Mouse (Mus musculus) forebrain, embryonic 15.5 days (tissue): ENCODE measurements around the gene Smtnl2. TPM values are rescaled to one million over a fixed set of nuclear protein-coding genes. Genes with fewer than 3 reads are reported as not detected.
"Not testable (repeated sequence)": the region's sequence is repeated elsewhere in the genome, so short reads cannot be mapped to it uniquely, and the experiment has no call there.

Source experiments
- ATAC-seq: fragments of 200-750 bp; cut with Nextera tagmentation; replicated peaks from 2 replicates; pipeline ENCODE4 v1.8.0; 2017; ENCODE audit warnings: mild to moderate bottlenecking, moderate TSS enrichment, moderate library complexity
- H3K27ac ChIP-seq: fragments of 300-500 bp; sonication (generic); replicated peaks from 2 replicates; pipeline ENCODE4 v1.5.1; 2015; ENCODE audit warnings: mild to moderate bottlenecking, inconsistent platforms
- H3K27me3 ChIP-seq: fragments of 300-500 bp; sonication (generic); 2 replicates; pipeline ENCODE4 v1.6.1; 2015; ENCODE audit warnings: inconsistent platforms
- H3K36me3 ChIP-seq: fragments of 300-500 bp; sonication (generic); 2 replicates; pipeline ENCODE4 v1.6.1; 2015; ENCODE audit warnings: mild to moderate bottlenecking, inconsistent platforms
- H3K4me1 ChIP-seq: fragments of 300-500 bp; sonication (generic); 2 replicates; pipeline ENCODE4 v1.6.1; 2015; ENCODE audit warnings: inconsistent platforms
- H3K4me2 ChIP-seq: fragments of 300-500 bp; sonication (generic); replicated peaks from 2 replicates; pipeline ENCODE4 v1.6.1; 2015; ENCODE audit warnings: mild to moderate bottlenecking, inconsistent platforms
- H3K4me3 ChIP-seq: fragments of 300-500 bp; sonication (generic); 2 replicates; pipeline ENCODE4 v1.5.1; 2015; ENCODE audit warnings: mild to moderate bottlenecking, inconsistent platforms
- H3K9ac ChIP-seq: fragments of 300-500 bp; sonication (generic); replicated peaks from 2 replicates; pipeline ENCODE4 v1.6.1; 2015; ENCODE audit warnings: mild to moderate bottlenecking, inconsistent platforms
- H3K9me3 ChIP-seq: fragments of 300-500 bp; sonication (generic); 2 replicates; pipeline ENCODE4 v1.6.1; 2016; ENCODE audit warnings: inconsistent platforms
- WGBS: fragments of 180-500 bp; shearing (Covaris S2); methylation state at CpG from one replicate; pipeline ENCODE4 v1.1.7; 2015; ENCODE audit warnings: mixed read lengths; 5-methylcytosine and 5-hydroxymethylcytosine counted together
- microRNA-seq: library from miRNA; unstranded; fragments of <30 nt; microRNA quantifications from one replicate; pipeline ENCODE4, GENCODE M21; 2016
- polyA plus RNA-seq: library from polyadenylated mRNA; unstranded; fragments of >200 nt; fragmentation: Nextera tagmentation; extraction: Ambion mirVana; gene quantifications from 2 replicates; pipeline ENCODE4 v1.2.1, GENCODE M21; 2015

The Smtnl2 gene
- polyA plus RNA-seq, 1 experiment from 2014 or later, result 5.4 TPM

GRCm38 (mm10) chr11:72344486-72344885, 67.0 kb downstream of the Smtnl2 start:
- Histone ChIP-seq H3K36me3 (no peaks in the 10 kb centered on the region), H3K4me1 (peaks cover 7% of the 10 kb centered on the region), H3K27me3 (no peaks in the 10 kb centered on the region), H3K4me2 (no peak overlapping the region), H3K9ac (no peak overlapping the region), H3K9me3 (no peaks in the 10 kb centered on the region), H3K4me3 (no peak overlapping the region), H3K27ac (no peak overlapping the region)
- 89% methylated on average over 11 of the region's 11 CpGs for WGBS
- ATAC-seq, result no peak

GRCm38 (mm10) chr11:72343904-72344303, 67.6 kb downstream of the Smtnl2 start:
- Histone ChIP-seq H3K27me3 (no peaks in the 10 kb centered on the region), H3K4me1 (peaks cover 2% of the 10 kb centered on the region; the same call in 1 of the 2 replicates), H3K27ac (no peak overlapping the region), H3K36me3 (no peaks in the 10 kb centered on the region), H3K9me3 (no peaks in the 10 kb centered on the region), H3K4me3 (no peak overlapping the region), H3K9ac (no peak overlapping the region), H3K4me2 (no peak overlapping the region)
- ATAC-seq, result no peak
- WGBS, result 29% methylated on average over 8 of the region's 8 CpGs

- not testable (repeated sequence) for H3K9me3 ChIP-seq, H3K27me3 ChIP-seq, H3K4me3 ChIP-seq, H3K27ac ChIP-seq, ATAC-seq, H3K36me3 ChIP-seq, H3K4me1 ChIP-seq, H3K4me2 ChIP-seq, H3K9ac ChIP-seq
- 90% methylated on average over 5 of the region's 5 CpGs for WGBS
Measured at GRCm38 (mm10) chr11:72343238-72343625, 68.3 kb downstream of the Smtnl2 start.

GRCm38 (mm10) chr11:72342549-72343237, 68.8 kb downstream of the Smtnl2 start:
- H3K27me3 ChIP-seq, result no peaks in the 10 kb centered on the region
- no peak overlapping the region for H3K27ac ChIP-seq
- H3K4me3 ChIP-seq, result no peak overlapping the region
- H3K9ac ChIP-seq, result no peak overlapping the region
- H3K4me1 ChIP-seq, result peaks cover 8% of the 10 kb centered on the region
- 14% methylated on average over 7 of the region's 7 CpGs for WGBS
- H3K36me3 ChIP-seq, result no peaks in the 10 kb centered on the region
- peak; percentile 71 for ATAC-seq
- no peaks in the 10 kb centered on the region for H3K9me3 ChIP-seq
- no peak overlapping the region for H3K4me2 ChIP-seq

- Histone ChIP-seq H3K9me3 (no peaks in the 10 kb centered on the region), H3K36me3 (no peaks in the 10 kb centered on the region), H3K4me2 (no peak overlapping the region), H3K27ac (no peak overlapping the region), H3K4me3 (no peak overlapping the region), H3K4me1 (peaks cover 8% of the 10 kb centered on the region), H3K27me3 (no peaks in the 10 kb centered on the region), H3K9ac (no peak overlapping the region)
- no peak for ATAC-seq
- WGBS, result 86% methylated on average over 4 of the region's 4 CpGs
Measured at GRCm38 (mm10) chr11:72339716-72340115, 71.8 kb downstream of the Smtnl2 start.

Small RNA genes within 50 kb of the gene (microRNA-seq; reads per million reads assigned to microRNA genes)
- not detected for gene Mir6338

Other genes with a start within 250 kb of the Smtnl2 start
- gene Gm43951, start 204.9 kb downstream of the Smtnl2 start, polyA plus RNA-seq, result 1.4 TPM in 2 replicates
- gene 4933427D14Rik, start 204.3 kb downstream of the Smtnl2 start, polyA plus RNA-seq, result 22.8 and 23.5 TPM in 2 replicates
- 132 and 138 TPM in 2 replicates for gene Txndc17, start 204.2 kb downstream of the Smtnl2 start, polyA plus RNA-seq
- 59.1 and 60.1 TPM in 2 replicates for gene Med31, start 196.1 kb downstream of the Smtnl2 start, polyA plus RNA-seq
- gene Slc13a5, start 144.5 kb downstream of the Smtnl2 start, polyA plus RNA-seq, result 0.20 and 0.65 TPM in 2 replicates
- 0.80 and 1.9 TPM in 2 replicates for gene Xaf1, start 110.1 kb downstream of the Smtnl2 start, polyA plus RNA-seq
- not detected in 2 replicates for gene Fbxo39, start 97.3 kb downstream of the Smtnl2 start, polyA plus RNA-seq
- 6.2 and 10.9 TPM in 2 replicates for gene Tekt1, start 49.3 kb downstream of the Smtnl2 start, polyA plus RNA-seq
- not detected in 2 replicates for gene Ggt6, start 23.8 kb upstream of the Smtnl2 start, polyA plus RNA-seq
- 90.0 and 97.2 TPM in 2 replicates for gene Mybbp1a, start 29.6 kb upstream of the Smtnl2 start, polyA plus RNA-seq
- 8.7 and 9.1 TPM in 2 replicates for gene Spns2, start 78.2 kb upstream of the Smtnl2 start, polyA plus RNA-seq
- gene Spns3, start 138.8 kb upstream of the Smtnl2 start, polyA plus RNA-seq, result 0.08 TPM in 2 replicates
- gene Ube2g1, start 195.6 kb upstream of the Smtnl2 start, polyA plus RNA-seq, result 110 TPM in 2 replicates